Mouse (Mus musculus) lung, adult 2 months (tissue): Measurements from ENCODE around the gene Ufc1. TPM values are rescaled to one million over a fixed set of nuclear protein-coding genes. Genes with fewer than 3 reads are reported as not detected.
A peak's percentile ranks its signal among the peaks of the same experiment; 100 is the strongest.

Experiments used
- DNase-seq: peaks from one replicate; pipeline ENCODE4 v3.0.0; 2022
- H3K4me1 ChIP-seq: fragments of 200-500 bp; 2 replicates; pipeline ENCODE4 v1.6.1; 2011; ENCODE audit warnings: low read length; ENCODE audit not compliant: control insufficient read depth, insufficient read depth
- H3K4me3 ChIP-seq: fragments of 200-500 bp; replicated peaks from 2 replicates; pipeline ENCODE3; 2011; ENCODE audit warnings: low read depth, mild to moderate bottlenecking, control low read depth, low read length; ENCODE audit errors: extremely low read depth
- CTCF ChIP-seq: fragments of 200-500 bp; IDR thresholded peaks from 2 replicates; pipeline ENCODE4 v1.5.1; 2011; ENCODE audit warnings: mild to moderate bottlenecking, low read length, control low read depth; ENCODE audit not compliant: insufficient read depth
- POLR2A ChIP-seq: fragments of 200-500 bp; IDR thresholded peaks from 2 replicates; pipeline ENCODE4 v1.6.1; 2011; ENCODE audit warnings: low read depth, mild to moderate bottlenecking, control low read depth, low read length, borderline replicate concordance; ENCODE audit errors: extremely low read depth
- WGBS: fragments of 180-500 bp; shearing (Covaris S2); methylation state at CpG from one replicate; pipeline ENCODE4 v1.1.7; 2018; 5-methylcytosine and 5-hydroxymethylcytosine counted together
- polyA plus RNA-seq: library from polyadenylated mRNA; depleted of rRNA; stranded (reverse); fragments of >200 nt; gene quantifications from 2 replicates; pipeline ENCODE4 v1.2.3, GENCODE M21; 2012

Gene Ufc1
- polyA plus RNA-seq, 1 experiment, result 22.2 TPM

DNA sequence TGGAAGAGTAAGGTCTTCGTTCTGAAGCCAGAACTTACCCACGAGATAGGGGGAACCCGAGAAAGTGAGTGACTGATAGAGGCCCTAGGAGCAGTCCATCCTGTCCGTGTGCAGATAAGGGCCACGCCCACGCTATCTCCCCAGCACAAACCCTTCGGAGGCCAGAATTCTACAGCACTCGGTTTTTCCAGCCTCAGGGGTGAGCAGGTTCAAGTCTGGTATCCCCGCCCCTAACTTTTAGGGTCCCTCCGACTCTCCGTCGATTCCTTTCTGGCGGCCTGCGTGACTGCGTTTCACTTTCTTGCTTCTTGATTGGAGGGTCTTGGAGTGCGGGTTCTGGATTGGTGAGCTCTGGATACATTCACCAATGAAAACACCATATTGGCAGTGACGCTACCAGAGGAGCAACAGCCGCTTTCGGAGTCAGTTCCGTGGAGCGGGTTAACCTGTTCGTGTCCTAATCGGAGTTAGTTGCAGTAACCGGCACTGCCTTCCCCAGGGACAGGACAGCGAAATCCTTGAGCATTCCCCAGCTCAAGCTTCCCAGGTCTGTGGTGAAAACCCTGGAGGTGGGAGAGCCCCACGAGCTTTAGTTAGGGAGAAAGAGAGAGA is 13.8 kb downstream of the Ufc1 start, which contains the start of gene Ppox:
Gene Ppox (minus strand): TSS at position 271 of the 612 bp plus-strand sequence.
- DNase-seq, result peak; percentile 90
- peaks cover 9% of the 10 kb centered on the region for H3K4me1 ChIP-seq
- TF ChIP-seq CTCF (no peak), POLR2A (peak; percentile 34; the same call in 1 of the 2 replicates)
- H3K4me3 ChIP-seq, result peak within 1 kb of the TSS; percentile 91
- under 1% methylated on average over 26 of the region's 26 CpGs for WGBS

DNA sequence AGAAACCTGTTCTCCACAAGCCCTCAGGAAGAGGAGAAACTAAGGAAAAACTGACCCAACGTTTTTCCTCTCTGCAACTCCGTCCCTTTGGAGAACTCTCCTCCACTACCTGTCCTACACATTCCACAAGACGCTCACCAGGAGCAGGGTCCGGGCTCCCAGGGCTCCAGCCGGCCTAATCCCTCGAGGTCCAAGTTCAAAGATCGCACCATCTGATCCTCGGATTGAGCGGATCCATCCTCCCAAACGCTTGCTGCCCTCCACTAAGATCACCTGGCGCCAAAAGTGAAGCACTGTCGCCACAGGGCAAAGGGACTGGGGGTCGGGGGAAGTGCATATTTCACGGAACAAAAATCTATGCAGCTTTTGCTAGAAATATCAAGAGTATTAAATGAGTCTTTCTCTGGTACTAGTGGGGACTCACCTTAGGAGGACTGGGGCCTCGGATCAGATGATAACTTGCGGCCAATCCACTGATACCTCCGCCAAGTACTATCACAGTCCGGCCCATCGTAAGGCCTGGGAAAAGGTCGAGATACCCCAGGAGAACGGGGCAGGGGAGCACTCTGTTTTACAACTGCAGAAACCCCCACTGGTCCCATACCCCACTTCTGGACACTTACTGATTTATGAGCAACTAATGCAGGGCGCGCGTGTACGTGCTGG is 14.4 kb downstream of the Ufc1 start:
- WGBS, result 2% methylated on average over 25 of the region's 25 CpGs
- peaks cover 9% of the 10 kb centered on the region for H3K4me1 ChIP-seq
- DNase-seq, result no peak
- peak overlapping the region; percentile 91 for H3K4me3 ChIP-seq
- TF ChIP-seq CTCF (no peak), POLR2A (no peak)

DNA sequence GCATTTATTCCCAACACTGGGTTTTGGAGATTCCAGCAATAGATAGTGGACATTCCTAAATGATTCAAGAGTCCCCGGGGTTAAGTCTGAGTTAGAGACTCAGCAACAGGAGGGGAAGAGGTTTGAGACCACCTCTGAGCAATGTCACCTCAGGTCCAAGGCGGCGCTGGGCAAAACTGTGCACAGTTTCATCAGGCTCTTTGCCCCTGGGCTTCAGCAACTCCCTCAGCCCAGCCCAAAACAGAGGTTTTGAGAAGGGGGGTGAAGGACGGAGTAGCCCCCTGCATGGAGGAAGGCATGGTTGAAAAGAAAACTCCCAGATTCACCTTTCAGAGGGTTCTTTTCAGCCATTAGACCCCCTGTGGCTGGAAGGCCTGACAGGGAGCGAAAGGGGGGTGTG is 15.1 kb downstream of the Ufc1 start:
- DNase-seq, result no peak
- 76% methylated on average over 5 of the region's 5 CpGs for WGBS
- H3K4me1 ChIP-seq, result peaks cover 9% of the 10 kb centered on the region
- no peak overlapping the region for H3K4me3 ChIP-seq
- TF ChIP-seq CTCF, result no peak
- no peak for TF ChIP-seq POLR2A

DNA sequence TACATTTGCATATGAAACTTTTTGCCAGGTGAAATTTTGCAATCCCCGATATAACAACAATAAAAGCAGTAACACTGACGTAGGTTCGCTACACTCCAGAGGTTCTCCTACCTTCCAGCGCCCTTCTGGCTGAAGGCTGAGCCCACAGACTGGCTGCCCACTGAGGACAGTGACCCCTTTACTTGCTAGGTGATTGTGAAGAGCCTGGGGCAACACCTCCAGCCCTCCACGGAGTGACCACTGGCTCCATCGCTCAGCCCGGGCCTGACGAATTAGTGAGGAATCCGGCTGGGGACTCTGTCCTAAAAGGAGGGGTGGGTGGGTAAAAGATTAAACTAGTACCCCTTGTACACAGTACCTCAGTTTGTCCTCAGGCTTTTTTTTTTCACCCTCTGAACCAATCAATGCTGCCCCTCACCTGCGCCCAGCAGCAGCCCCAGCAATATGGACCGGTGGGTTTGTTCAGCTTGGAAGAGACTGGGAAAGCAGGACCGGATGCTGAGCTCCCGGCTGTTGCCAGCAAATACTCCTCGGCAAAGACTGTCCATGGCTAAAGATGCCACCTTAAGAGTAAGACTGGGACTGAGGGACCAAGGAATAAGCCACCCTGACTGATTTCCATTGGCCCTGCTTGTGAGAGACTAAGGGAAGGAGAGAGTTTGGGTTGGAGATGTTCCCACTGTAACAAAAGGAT is 15.7 kb downstream of the Ufc1 start:
- 87% methylated on average over 14 of the region's 14 CpGs for WGBS
- Histone ChIP-seq H3K4me1 (peaks cover 9% of the 10 kb centered on the region), H3K4me3 (no peak overlapping the region)
- TF ChIP-seq POLR2A, result no peak
- TF ChIP-seq CTCF, result no peak
- DNase-seq, result peak; percentile 1

DNA sequence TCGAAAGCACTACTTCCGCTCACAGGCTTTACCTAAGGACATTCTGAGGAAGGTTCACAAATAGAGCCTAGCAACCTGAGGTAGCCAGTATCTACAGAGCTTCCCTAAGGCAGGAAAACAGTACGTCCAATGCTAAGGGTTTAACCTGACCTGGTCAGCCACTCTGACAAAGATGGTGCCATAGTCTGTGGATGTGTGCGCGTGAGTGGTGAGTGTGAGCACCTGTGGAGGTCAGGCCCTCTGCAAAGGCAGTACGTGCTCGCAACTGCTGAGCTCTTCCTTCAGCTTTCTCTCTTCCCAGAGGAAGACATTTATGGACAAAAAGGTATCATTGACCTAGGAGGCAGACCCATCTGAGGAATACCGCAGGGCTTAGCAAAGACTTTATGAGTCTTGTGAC is 16.4 kb downstream of the Ufc1 start:
- no peak for TF ChIP-seq POLR2A
- no peak for TF ChIP-seq CTCF
- Histone ChIP-seq H3K4me1 (peaks cover 9% of the 10 kb centered on the region), H3K4me3 (no peak overlapping the region)
- peak; percentile 1 for DNase-seq
- 92% methylated on average over 8 of the region's 8 CpGs for WGBS

DNA sequence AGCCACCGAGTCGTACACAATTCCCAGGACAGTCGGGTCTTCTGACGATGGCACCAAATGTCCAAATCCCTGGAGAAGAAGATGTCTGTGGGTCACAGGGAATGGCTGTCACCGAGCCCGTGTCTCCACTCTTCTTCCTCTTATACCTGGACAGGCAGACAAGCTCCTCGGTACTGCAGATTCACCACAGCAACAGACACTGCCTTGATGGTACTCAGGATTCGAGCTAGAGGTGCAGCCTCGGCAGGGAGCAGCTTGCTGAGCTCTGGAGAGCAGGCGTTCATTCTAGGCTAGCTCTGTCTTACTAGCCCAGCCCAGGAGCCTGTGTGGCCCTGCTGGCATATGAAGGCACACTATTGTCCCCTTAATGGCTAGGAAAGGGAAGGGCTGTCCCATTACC is 17.1 kb downstream of the Ufc1 start:
- DNase-seq, result no peak
- TF ChIP-seq POLR2A, result no peak
- TF ChIP-seq CTCF, result no peak
- peaks cover 9% of the 10 kb centered on the region for H3K4me1 ChIP-seq
- 86% methylated on average over 10 of the region's 10 CpGs for WGBS
- no peak overlapping the region for H3K4me3 ChIP-seq

DNA sequence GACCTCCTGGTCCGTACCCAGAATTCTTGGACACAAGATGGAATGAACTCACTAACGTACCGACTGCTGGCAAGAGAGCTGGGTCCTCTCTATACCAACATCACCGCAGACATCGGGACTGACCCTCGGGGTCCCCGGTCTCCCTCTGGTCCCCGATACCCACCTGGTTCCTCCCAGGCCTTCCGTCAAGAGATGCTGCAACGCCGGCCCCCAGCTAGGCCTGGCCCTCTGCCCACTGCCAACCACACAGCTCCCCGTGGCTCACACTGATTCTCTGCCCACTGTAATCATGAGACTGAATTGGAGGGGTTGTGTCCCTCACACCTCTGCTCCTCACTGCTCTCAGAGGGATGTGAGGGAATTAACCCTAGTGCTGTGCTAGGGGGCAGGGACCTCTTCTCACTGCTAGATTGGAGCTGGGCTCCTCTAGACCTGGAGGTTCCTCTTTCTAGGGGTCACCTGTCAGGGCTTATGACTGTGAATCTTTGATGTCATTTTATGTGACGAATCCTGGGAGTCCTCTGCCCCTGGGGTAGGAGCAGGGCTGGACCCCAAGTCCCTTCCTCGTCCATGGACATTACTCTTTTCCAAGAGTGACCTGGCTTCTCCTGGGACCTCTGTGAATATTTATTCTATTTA is 18.6 kb downstream of the Ufc1 start:
- Histone ChIP-seq H3K4me3 (no peak overlapping the region), H3K4me1 (peaks cover 12% of the 10 kb centered on the region)
- TF ChIP-seq POLR2A, result no peak
- no peak for TF ChIP-seq CTCF
- no peak for DNase-seq
- 84% methylated on average over 14 of the region's 14 CpGs for WGBS

DNA sequence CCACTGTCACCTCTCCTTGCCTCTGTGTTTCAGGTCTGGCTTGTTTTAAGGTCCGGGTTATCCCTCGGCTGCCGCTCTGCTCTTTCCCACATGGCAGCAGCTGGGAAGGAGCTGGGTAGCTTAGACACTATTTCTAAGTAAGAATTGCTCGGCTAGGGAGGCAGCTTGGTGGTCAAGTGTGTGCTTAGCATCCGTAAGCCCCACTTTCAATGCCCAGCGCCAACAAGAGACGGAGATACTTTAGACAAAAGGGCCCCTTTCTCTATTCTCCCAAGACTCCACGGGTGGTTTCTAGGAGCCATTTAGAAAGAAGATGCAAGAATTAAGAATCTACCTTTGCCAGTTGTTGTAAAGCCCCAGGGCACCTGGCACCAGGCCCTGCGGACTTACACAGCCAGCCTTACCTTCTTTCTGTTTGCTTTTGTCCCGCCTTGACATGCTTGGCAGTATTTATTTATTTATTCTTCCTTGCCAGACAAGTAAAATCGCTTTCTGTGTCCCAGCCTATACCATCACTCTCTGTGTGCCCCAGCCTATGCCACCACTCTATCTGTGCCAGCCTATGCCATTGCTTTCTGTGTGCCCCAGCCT is 19.6 kb downstream of the Ufc1 start:
- 72% methylated on average over 11 of the region's 11 CpGs for WGBS
- H3K4me3 ChIP-seq, result no peak overlapping the region
- peaks cover 13% of the 10 kb centered on the region for H3K4me1 ChIP-seq
- TF ChIP-seq POLR2A (no peak), CTCF (no peak)
- no peak for DNase-seq

DNA sequence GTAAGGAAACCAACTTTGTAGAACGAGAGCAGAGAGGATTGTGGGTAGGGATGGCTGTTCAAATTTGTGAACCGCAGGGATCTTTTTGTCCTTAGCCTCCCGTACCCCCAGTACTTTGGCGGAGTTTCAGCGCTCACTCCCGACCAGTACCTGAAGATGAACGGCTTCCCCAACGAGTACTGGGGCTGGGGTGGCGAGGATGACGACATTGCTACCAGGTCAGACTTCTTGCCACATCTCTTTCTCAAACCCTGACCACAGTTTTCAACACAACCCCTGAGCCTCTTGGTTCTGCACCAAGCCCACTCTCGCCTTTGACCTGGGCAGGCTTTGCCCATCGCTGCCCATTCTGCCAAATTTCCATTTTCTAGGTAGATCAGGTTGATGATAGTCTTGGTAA is 20.7 kb downstream of the Ufc1 start:
- no peak for DNase-seq
- TF ChIP-seq POLR2A, result no peak
- no peak for TF ChIP-seq CTCF
- H3K4me3 ChIP-seq, result no peak overlapping the region
- WGBS, result 80% methylated on average over 12 of the region's 12 CpGs
- peaks cover 12% of the 10 kb centered on the region; the same call in 1 of the 2 replicates for H3K4me1 ChIP-seq
